Mouse (Mus musculus) limb, embryonic 15.5 days (tissue): ENCODE measurements around the gene Prdm10. TPM values are rescaled to one million over a fixed set of nuclear protein-coding genes. Genes with fewer than 3 reads are reported as not detected.
A peak's percentile ranks its signal among the peaks of the same experiment; 100 is the strongest.

Experiments used
- ATAC-seq: fragments of 200-750 bp; cut with Nextera tagmentation; 2 replicates; pipeline ENCODE4 v1.8.0; 2017; ENCODE audit warnings: low read depth, moderate TSS enrichment; ENCODE audit not compliant: insufficient number of reproducible peaks, low FRiP score, low TSS enrichment
- H3K27ac ChIP-seq: fragments of 300-500 bp; sonication (generic); 2 replicates; pipeline ENCODE4 v1.5.1; 2015; ENCODE audit warnings: moderate library complexity, mild to moderate bottlenecking, inconsistent platforms
- H3K27me3 ChIP-seq: fragments of 300-500 bp; sonication (generic); 2 replicates; pipeline ENCODE4 v1.6.1; 2015; ENCODE audit warnings: inconsistent platforms
- H3K36me3 ChIP-seq: fragments of 300-500 bp; sonication (generic); 2 replicates; pipeline ENCODE4 v1.6.1; 2015; ENCODE audit warnings: inconsistent platforms
- H3K4me1 ChIP-seq: fragments of 300-500 bp; sonication (generic); 2 replicates; pipeline ENCODE4 v1.6.1; 2015; ENCODE audit warnings: inconsistent platforms
- H3K4me2 ChIP-seq: fragments of 300-500 bp; sonication (generic); 2 replicates; pipeline ENCODE4 v1.6.1; 2015; ENCODE audit warnings: mild to moderate bottlenecking, inconsistent platforms
- H3K4me3 ChIP-seq: fragments of 300-500 bp; sonication (generic); 2 replicates; pipeline ENCODE4 v1.5.1; 2015; ENCODE audit warnings: mild to moderate bottlenecking, inconsistent platforms
- H3K9ac ChIP-seq: fragments of 300-500 bp; sonication (generic); 2 replicates; pipeline ENCODE4 v1.6.1; 2015; ENCODE audit warnings: inconsistent platforms
- H3K9me3 ChIP-seq: fragments of 300-500 bp; sonication (generic); 2 replicates; pipeline ENCODE4 v1.6.1; 2016; ENCODE audit warnings: inconsistent platforms
- WGBS: fragments of 180-500 bp; shearing (Covaris S2); methylation state at CpG from one replicate; pipeline ENCODE4 v1.1.7; 2015; 5-methylcytosine and 5-hydroxymethylcytosine counted together
- polyA plus RNA-seq: library from polyadenylated mRNA; unstranded; fragments of >200 nt; fragmentation: Nextera tagmentation; extraction: Ambion mirVana; gene quantifications from 2 replicates; pipeline ENCODE4 v1.2.1, GENCODE M21; 2015

Prdm10 gene
- polyA plus RNA-seq, 1 experiment from 2014 or later = 4.4 TPM

- ATAC-seq = no peak
- Histone ChIP-seq H3K4me1 (no peaks in the 10 kb centered on the region), H3K4me2 (no peak overlapping the region), H3K36me3 (no peaks in the 10 kb centered on the region), H3K4me3 (no peak overlapping the region), H3K27me3 (no peaks in the 10 kb centered on the region), H3K9ac (no peak overlapping the region), H3K27ac (no peak overlapping the region), H3K9me3 (no peaks in the 10 kb centered on the region)
- WGBS = 53% methylated on average over 8 of the region's 8 CpGs
Measured at GRCm38 (mm10) chr9:31271221-31272015, 8.9 kb upstream of the Prdm10 start.

GRCm38 (mm10) chr9:31272160-31272559 is 8.2 kb upstream of the Prdm10 start:
- H3K4me3 ChIP-seq = no peak overlapping the region
- H3K4me2 ChIP-seq = no peak overlapping the region
- no peaks in the 10 kb centered on the region for H3K36me3 ChIP-seq
- no peak overlapping the region for H3K9ac ChIP-seq
- no peak overlapping the region for H3K27ac ChIP-seq
- H3K4me1 ChIP-seq = no peaks in the 10 kb centered on the region
- WGBS = 67% methylated on average over 4 of the region's 4 CpGs
- H3K27me3 ChIP-seq = no peaks in the 10 kb centered on the region
- no peak for ATAC-seq
- no peaks in the 10 kb centered on the region for H3K9me3 ChIP-seq

DNA sequence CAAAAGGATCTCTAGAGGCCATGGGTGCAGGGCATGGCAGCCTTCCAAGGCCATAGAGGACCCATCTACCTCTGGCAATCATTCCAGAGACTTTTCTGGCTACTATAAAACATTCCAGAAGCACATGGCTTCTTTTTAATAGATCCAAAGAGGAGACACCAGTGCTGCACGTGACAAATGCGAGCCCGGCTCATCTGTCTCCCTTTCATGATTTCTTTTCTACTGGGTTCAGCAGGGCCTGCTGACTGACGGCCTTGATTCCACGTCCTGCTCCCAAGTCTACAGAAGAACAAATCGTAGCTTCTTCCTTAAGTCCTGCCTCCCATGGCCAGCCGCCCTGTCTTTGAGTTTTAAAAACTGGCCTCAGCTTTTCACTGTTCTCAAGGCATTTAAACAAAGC is 1.7 kb upstream of the Prdm10 start:
- Histone ChIP-seq H3K4me1 (peaks cover 18% of the 10 kb centered on the region), H3K4me2 (no peak overlapping the region), H3K27ac (0 out of 2 replicates have a peak overlapping the region, but pooled peaks have one; percentile 99), H3K36me3 (no peaks in the 10 kb centered on the region), H3K4me3 (no peak overlapping the region), H3K9me3 (no peaks in the 10 kb centered on the region), H3K27me3 (no peaks in the 10 kb centered on the region), H3K9ac (no peak overlapping the region)
- 77% methylated on average over 7 of the region's 7 CpGs for WGBS
- ATAC-seq = no peak

DNA sequence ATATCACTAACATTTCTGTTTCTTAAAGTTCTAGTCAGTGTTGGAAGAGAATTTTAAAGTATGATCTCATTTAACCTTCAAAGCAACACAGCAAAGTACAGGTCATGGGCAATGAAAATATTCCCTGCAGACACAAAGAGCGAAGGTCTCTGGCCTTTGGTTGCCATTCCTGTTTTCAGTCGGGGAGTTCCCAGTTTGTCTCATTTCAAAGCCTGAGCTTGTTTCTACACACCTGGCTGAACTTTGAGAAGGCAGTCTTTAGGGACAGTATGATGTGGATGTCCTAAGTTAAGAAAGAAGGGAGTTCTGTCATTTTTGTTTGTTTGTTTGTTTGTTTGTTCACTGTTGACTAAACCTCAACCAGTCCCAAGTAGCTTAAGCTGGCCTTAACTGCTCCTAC is 1.0 kb upstream of the Prdm10 start:
- Histone ChIP-seq H3K9me3 (no peaks in the 10 kb centered on the region), H3K27ac (peak overlapping the region; percentile 99), H3K36me3 (no peaks in the 10 kb centered on the region), H3K4me3 (peak overlapping the region; percentile 75), H3K4me2 (peak overlapping the region; percentile 77), H3K27me3 (no peaks in the 10 kb centered on the region), H3K9ac (peak overlapping the region; percentile 31; the same call in 1 of the 2 replicates), H3K4me1 (peaks cover 18% of the 10 kb centered on the region)
- WGBS = 59% methylated on average over 2 of the region's 2 CpGs
- ATAC-seq = no peak

GRCm38 (mm10) chr9:31279885-31280365 is 413 bp upstream of the Prdm10 start:
- Histone ChIP-seq H3K4me2 (peak overlapping the region; percentile 77), H3K9me3 (no peaks in the 10 kb centered on the region), H3K27ac (peak overlapping the region; percentile 99), H3K4me1 (peaks cover 18% of the 10 kb centered on the region), H3K4me3 (peak overlapping the region; percentile 75), H3K36me3 (no peaks in the 10 kb centered on the region), H3K9ac (peak overlapping the region; percentile 31; the same call in 1 of the 2 replicates), H3K27me3 (no peaks in the 10 kb centered on the region)
- under 1% methylated on average over 25 of the region's 25 CpGs for WGBS
- ATAC-seq = peak; percentile 41

DNA sequence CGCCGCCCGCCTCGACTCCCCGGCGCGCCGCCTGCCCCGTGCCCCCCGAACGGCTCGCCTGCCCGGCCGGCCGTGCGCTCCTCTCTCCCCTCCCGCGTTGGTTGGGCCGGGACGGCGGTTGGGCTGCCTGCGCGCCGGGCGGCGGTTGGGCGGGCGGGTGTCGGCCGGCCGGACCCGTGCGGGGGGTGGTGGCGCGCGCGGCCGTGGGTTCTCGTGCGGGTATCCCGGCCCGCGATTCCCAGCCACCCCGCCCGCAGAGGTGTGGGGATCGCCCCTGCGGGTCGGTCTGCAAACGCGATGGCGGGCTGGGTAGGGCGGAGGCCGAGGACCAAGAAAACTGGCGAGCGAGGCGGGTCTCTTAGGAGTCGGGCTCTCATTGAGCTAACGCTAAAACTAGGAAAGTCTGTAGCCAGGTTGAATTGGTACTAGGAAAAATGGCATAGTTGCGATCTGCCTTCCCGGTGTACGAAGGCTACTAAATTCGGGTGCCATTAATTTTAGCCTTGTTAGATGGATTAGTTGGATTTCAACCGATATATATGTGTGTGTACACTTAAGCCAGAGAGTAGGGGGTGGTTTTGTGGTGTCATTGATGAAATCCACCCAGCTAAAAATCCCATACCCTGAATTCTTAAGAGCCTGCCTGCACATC is 799 bp downstream of the Prdm10 start:
- Histone ChIP-seq H3K27me3 (no peaks in the 10 kb centered on the region), H3K4me1 (peaks cover 18% of the 10 kb centered on the region), H3K27ac (peak overlapping the region; percentile 99), H3K9ac (peak overlapping the region; percentile 90), H3K9me3 (no peaks in the 10 kb centered on the region), H3K4me2 (peak overlapping the region; percentile 77), H3K4me3 (peak overlapping the region; percentile 75), H3K36me3 (no peaks in the 10 kb centered on the region)
- WGBS = 0% methylated on average over 55 of the region's 63 CpGs
- peak; percentile 75 for ATAC-seq

DNA sequence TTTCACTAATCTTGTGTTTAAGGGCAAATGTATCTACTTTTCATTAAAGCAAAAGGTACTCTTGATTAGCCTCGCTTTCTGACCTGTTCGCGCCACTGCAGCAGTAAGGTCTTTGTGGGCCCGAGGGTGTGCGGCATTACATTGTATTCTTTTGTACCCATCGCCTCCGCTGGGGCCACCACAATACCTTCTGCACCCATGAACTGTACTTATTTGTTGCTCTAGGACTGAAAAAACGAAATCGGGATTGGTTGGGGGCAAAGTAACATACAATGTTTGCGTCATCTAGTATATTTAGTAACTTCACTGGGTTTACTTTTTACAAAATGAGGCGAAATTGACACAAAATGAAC is 1.3 kb downstream of the Prdm10 start:
- no peak for ATAC-seq
- 3% methylated on average over 11 of the region's 11 CpGs for WGBS
- peak overlapping the region; percentile 90 for H3K9ac ChIP-seq
- peak overlapping the region; percentile 77 for H3K4me2 ChIP-seq
- no peaks in the 10 kb centered on the region for H3K27me3 ChIP-seq
- H3K9me3 ChIP-seq = no peaks in the 10 kb centered on the region
- no peaks in the 10 kb centered on the region for H3K36me3 ChIP-seq
- peaks cover 18% of the 10 kb centered on the region for H3K4me1 ChIP-seq
- peak overlapping the region; percentile 75 for H3K4me3 ChIP-seq
- peak overlapping the region; percentile 99 for H3K27ac ChIP-seq

- no peak overlapping the region for H3K4me2 ChIP-seq
- H3K4me3 ChIP-seq = no peak overlapping the region
- WGBS = 34% methylated on average over 4 of the region's 4 CpGs
- peaks cover 18% of the 10 kb centered on the region for H3K4me1 ChIP-seq
- H3K9ac ChIP-seq = no peak overlapping the region
- no peaks in the 10 kb centered on the region for H3K27me3 ChIP-seq
- no peaks in the 10 kb centered on the region for H3K36me3 ChIP-seq
- no peaks in the 10 kb centered on the region for H3K9me3 ChIP-seq
- no peak overlapping the region for H3K27ac ChIP-seq
- no peak for ATAC-seq
Measured at GRCm38 (mm10) chr9:31282536-31282935, 2.2 kb downstream of the Prdm10 start.

DNA sequence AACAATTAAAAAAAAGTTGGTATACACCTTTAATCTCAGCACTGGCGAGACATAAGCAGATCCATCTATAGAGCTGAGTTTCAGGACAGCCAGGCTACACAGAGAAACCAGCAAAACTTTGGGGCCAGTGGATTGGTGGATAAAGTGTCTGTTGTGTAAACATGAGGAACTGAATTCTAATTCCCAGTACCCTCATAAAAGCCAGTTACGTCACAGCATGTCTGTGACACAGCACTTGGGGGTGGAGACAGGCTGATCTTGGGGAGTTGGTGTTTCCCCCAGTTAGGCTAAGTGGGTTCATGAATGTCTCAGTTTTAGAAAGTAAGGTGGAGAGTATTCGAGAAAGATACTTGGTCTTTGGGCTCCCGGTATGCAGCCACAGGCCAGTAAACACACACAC is 2.7 kb downstream of the Prdm10 start:
- no peaks in the 10 kb centered on the region for H3K9me3 ChIP-seq
- WGBS = 62% methylated on average over 4 of the region's 4 CpGs
- no peak overlapping the region for H3K4me2 ChIP-seq
- no peak overlapping the region for H3K9ac ChIP-seq
- H3K27ac ChIP-seq = no peak overlapping the region
- H3K4me1 ChIP-seq = peaks cover 18% of the 10 kb centered on the region
- H3K4me3 ChIP-seq = no peak overlapping the region
- ATAC-seq = no peak
- H3K36me3 ChIP-seq = no peaks in the 10 kb centered on the region
- no peaks in the 10 kb centered on the region for H3K27me3 ChIP-seq

- no peak for ATAC-seq
- H3K9ac ChIP-seq = no peak overlapping the region
- H3K36me3 ChIP-seq = no peaks in the 10 kb centered on the region
- no peaks in the 10 kb centered on the region for H3K27me3 ChIP-seq
- H3K4me2 ChIP-seq = no peak overlapping the region
- no peak overlapping the region for H3K4me3 ChIP-seq
- no peak overlapping the region for H3K27ac ChIP-seq
- peaks cover 18% of the 10 kb centered on the region for H3K4me1 ChIP-seq
- no peaks in the 10 kb centered on the region for H3K9me3 ChIP-seq
- WGBS = 84% methylated on average over 3 of the region's 3 CpGs
Measured at GRCm38 (mm10) chr9:31283911-31284310, 3.6 kb downstream of the Prdm10 start.

- Histone ChIP-seq H3K9ac (no peak overlapping the region), H3K4me3 (no peak overlapping the region), H3K27ac (peak overlapping the region; percentile 30; the same call in 1 of the 2 replicates), H3K36me3 (no peaks in the 10 kb centered on the region), H3K4me1 (0 out of 2 replicates have a peak, but pooled peaks cover 3% of the 10 kb centered on the region), H3K4me2 (no peak overlapping the region), H3K9me3 (no peaks in the 10 kb centered on the region), H3K27me3 (no peaks in the 10 kb centered on the region)
- 0 out of 2 replicates have a peak, but pooled peaks have one; percentile 24 for ATAC-seq
- 72% methylated on average over 14 of the region's 14 CpGs for WGBS
Measured at GRCm38 (mm10) chr9:31290201-31290862, 10.0 kb downstream of the Prdm10 start.

- WGBS = 72% methylated on average over 4 of the region's 4 CpGs
- ATAC-seq = no peak
- no peak overlapping the region for H3K9ac ChIP-seq
Measured at GRCm38 (mm10) chr9:31291978-31292377, 11.6 kb downstream of the Prdm10 start.

More at GRCm38 (mm10) chr9:31291978-31292377, 11.6 kb downstream of the Prdm10 start:
- no peaks in the 10 kb centered on the region for H3K36me3 ChIP-seq
- no peaks in the 10 kb centered on the region for H3K9me3 ChIP-seq
- H3K27me3 ChIP-seq = no peaks in the 10 kb centered on the region
- H3K4me1 ChIP-seq = 0 out of 2 replicates have a peak, but pooled peaks cover 3% of the 10 kb centered on the region
- no peak overlapping the region for H3K27ac ChIP-seq
- no peak overlapping the region for H3K4me3 ChIP-seq
- H3K4me2 ChIP-seq = no peak overlapping the region
